In genomic region chr4:137358291-137359002, GRCm38 (mm10) we compare ENCODE assay signal across 1 mouse cellular context.
TF ChIP-seq lines count a peak whose summit lies in the region.

No protein-coding gene starts in this region.

TF ChIP-seq in MEL, 35 proteins besides CTCF, POLR2A, EP300 and RAD21 (continued from another document):
- TF ChIP-seq TCF12 (IDR thresholded peaks at IDR 0.05; ENCODE audit: low read depth, low read length) (peak; percentile 32; the same call in 1 of the 2 replicates), TBP (IDR thresholded peaks at IDR 0.05; ENCODE audit: low read depth, low read length) (peak; percentile 77), MAX (IDR thresholded peaks at IDR 0.05; ENCODE audit: low read length) (peak; percentile 58; the same call in 1 of the 2 replicates)
TF ChIP-seq in MEL: peak in this region for 13.
